Mouse (Mus musculus): ENCODE measurements around the gene Fmo6.

DNA sequence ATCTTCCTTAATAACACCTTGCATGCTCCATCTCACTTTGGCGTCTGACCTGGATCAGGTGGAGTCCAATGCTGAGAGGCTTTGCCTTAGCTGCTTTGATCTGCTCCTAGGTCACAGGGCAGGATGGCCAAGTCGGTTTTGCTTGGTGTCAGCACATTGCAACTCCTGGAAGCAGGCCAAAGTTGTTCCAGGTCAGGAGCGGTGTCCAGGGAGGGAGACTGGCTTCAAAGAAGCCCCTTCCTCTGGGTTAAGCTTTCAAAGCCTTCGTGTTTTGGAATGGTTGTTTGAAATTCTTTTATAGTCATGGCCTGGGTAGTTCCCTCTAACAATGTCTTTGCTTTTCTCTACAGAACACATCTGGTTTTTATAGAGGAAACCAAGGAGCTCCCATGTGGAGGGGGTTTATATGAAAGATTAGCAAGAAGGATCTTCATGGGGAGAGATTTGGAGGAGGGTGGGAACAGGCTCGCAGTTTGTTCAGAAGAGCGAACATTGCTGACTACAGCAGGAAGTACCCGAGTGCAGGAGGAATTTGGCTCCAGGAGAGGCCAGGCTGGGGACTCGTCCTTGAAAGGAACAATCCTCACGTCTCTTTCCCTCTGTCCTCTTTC lies 65.5 kb downstream of the Fmo6 start:
- TF ChIP-seq GATA1 (IDR thresholded peaks at IDR 0.05; ENCODE audit: low read length) (no peak), TAL1 (IDR thresholded peaks at IDR 0.05; ENCODE audit: low read length) (no peak)
